Mouse (Mus musculus) ES-CJ7 (cell line): ENCODE data around the gene Gm44502.

Experiments
- DNase-seq: peaks from one replicate; pipeline ENCODE4 v3.0.0; 2011; ENCODE audit warnings: low read depth, low spot score

Gm44502 gene

DNA sequence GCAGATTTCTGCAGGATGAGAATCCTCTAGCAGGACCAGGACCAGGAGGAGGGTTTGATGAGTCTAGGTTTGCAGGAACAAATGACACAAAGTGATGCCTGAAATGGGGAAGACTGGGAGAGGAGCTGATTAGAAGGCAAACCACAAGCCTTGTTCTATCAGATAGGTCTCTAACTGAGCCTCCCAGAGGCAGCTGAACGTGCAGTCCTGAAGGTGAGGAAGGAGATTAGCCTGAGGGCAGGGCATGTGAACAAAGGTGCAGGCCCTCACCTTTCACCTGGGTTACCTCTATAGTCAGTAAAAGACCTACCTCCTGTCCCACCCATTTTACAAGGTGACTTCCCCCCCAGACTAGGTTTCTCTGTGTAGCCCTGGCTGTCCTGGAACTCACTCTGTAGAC is 29.8 kb downstream of the Gm44502 start:
- peak; percentile 32 for DNase-seq

DNA sequence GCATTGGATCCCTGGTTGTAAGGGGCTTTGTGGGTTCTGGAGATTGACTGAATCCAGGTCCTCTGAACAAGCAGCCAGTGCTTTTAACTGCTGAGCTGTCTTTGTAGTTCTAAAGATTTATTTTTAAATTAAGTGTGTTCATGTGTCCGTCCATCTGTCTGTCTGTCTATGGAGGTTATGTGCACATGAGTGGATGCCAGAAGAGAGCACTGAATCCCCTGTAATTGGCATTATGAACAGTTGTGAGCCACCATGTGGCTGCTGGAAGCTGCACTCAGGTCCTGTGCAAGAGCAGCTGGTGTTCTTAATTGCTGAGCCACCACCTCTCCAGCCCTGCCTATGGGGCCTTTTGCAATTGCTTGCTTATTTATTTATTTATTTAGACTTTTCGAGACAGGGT is 31.4 kb downstream of the Gm44502 start:
- DNase-seq, result no peak

DNA sequence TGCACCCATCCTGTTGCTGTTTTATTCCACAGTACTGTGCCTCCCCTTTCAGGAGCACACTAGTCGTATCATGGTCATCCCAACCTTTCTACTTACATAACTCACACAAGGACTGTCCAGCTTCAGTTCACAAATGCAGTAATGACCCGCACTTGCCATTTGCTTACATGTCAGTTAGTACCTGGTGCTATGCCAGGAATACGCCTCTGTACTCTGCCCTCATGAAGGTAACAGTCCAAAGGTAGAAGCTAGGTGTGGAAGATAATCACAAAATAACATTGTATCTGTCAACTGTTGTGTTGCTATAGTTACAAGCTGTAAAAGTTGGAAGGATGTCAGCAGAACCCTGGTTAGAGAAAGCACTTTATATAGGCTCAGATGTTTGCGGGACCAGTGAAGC is 32.6 kb downstream of the Gm44502 start:
- DNase-seq, result no peak

DNA sequence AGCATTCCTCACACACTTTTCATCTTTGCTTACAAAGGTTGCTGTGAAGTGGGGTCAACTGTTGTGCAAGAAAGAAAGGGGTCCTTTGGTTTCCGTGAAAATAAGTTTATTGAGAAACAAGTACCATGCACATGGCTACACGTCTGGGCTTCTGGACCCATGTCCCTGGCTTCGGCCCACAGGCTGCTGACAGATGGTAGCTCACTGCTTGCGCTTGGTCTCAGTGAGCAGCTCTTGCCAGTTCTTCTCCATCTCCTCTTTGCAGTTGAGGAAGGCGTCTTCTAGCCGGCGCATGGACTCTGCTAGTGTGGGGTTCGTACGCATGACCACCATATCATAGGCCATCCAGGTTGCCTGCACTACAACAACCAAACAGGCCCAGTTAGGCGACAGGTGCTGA is 39.4 kb downstream of the Gm44502 start:
- no peak for DNase-seq

DNA sequence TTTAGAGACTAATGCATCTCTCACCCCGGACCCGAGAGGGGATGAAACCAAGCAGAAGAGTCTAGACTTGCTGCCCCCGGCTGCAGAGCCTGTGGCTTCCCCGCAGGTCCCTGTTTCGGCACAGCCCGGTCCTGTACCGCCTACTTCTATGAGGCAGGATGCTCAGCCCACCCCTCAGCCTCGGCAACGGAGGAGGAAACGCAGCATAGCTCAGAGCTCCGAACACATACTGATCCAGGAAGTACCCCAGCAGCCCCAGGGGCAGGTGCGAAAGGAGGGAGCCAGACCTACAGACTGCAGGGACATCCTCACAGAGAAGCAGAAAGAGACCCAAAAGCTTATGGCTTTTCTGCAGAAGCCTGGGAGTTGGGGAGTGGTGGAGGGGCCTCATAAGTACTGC is 42.4 kb downstream of the Gm44502 start:
- DNase-seq, result no peak

DNA sequence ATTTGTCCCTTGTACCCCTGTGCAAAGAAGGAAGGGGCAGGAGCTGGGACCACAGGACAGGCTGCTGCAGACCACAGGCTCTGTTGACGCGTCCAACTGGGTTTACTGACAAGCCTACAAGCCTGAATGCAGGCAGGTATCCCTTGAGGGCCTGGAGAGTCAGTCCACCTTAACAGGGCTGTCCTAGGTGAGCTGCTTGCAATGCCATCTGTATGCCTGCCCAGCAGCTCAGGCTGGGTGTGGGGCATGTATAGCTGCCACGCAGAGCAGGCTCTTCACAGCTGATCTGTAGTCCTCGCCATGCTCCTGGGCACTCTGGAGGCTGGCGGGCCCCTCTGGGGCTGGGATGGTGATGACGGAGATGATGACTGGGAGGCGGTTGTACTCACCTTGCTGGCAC is 44.9 kb downstream of the Gm44502 start, which contains the start of gene Klhdc7b:
Gene Klhdc7b, plus strand, starts transcription at position 301 of the 400 bp plus-strand sequence.
- no peak for DNase-seq

DNA sequence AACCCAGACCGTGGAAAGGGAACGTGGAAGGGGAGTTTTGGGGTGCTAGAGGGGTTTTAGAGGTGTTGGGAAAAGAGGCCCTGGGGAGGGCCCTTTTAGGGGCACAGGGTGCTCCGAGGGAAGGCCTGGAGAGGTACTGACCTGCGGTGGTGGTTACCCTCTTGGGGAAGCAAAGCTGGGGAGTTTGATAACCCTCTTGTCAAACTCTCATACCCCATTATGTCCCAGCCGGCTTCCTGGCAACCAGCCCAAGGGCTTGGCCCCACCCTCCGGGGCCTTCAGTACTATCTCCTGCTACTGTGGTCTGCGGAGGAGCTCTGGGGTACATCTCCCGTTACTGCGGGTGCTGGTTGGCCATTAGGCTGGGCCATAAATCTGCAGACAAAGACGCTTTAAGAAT is 50.1 kb downstream of the Gm44502 start:
- DNase-seq, result no peak

DNA sequence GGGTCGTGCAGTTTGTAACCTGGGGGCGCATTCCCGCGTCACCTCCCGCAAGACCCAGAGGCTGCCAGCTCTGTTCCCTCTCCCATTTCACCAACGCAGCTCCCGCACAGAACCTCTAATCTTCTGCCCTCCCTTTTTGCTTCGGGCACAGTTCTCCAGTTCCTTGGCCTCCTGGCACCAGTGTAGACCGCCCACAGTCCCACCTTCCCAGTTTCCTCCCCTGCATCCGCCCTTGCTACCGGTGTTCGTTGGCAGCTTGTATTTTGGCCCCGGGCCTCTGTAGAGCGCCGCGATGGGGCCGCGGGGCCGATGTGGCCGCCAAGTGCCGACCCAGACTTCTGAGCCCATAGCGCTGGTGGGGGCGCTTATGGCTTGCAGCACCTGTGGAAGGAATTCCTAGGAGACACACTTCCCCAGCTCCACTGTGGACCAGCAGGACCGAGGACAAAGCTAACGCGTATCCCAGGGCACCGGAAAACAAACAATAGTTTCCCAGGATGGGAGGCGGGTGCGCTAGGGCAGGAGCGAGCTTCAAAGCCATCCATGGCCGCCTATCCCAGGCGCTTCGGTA is 50.6 kb downstream of the Gm44502 start, which contains the start of gene Odf3b:
Gene Odf3b, minus strand, starts transcription at position 452 of the 571 bp plus-strand sequence.
- no peak for DNase-seq

DNA sequence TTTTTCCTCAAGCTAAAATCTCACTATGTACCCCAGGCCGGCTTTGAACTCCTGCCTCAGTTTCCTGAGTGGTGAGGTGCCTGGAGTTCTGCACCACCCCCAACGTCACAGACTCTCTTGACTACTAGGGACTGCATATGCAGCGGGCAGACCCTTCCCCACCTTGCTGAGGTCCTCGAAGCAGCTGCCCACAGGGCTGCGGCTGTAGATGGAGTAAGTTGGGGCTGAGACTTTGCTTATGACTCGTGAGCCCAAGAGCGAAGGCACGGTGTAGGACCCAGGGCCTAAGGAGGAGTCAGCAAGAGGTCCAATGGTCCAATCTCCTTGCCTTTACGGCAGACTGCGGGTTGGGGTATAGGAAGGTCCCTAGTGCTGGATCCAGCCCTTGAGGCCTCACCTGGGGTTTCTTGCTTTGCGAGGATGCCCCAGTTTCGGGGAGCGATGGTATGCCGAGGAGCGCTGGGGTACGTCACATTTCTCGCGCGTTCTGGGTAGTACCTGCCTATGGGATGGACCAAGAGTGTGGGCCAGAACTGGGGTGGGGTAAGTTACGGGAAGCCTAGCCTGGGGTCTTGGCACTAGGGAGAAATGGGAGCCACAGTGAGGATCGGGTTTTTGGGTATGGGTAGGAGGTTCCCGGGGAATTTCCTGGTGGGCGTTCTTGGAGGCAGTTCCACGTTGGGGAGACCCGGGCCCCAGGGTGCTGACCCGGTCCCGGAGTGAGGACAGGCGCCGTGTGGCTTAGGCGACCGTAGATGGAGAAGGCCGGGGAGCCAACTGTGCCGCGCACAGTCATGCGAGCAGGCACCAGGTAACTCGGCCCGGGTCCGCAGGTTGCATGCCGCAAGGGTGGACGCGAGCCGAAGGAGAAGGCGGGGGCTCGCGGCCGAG is 51.3 kb downstream of the Gm44502 start:
- DNase-seq, result no peak

DNA sequence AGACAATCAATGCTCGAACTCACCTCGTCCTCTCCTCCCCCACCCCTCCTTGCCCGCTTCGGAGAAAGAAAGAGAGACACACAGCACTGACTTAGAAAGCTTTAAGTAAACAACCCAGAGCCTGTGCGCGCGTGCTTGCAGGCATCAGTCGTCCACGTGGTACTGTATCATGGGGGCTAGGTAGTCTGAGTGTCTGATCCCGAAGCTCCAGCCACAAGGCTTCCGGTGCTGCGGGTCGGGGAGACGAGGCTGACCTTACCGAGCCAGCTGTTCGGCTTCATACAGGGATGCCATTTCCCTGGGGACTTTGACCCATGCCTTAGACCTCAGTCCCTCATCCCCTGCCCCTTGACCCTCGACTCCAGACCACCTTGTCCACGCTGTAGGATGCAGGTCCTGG is 52.1 kb downstream of the Gm44502 start:
- DNase-seq, result no peak

DNA sequence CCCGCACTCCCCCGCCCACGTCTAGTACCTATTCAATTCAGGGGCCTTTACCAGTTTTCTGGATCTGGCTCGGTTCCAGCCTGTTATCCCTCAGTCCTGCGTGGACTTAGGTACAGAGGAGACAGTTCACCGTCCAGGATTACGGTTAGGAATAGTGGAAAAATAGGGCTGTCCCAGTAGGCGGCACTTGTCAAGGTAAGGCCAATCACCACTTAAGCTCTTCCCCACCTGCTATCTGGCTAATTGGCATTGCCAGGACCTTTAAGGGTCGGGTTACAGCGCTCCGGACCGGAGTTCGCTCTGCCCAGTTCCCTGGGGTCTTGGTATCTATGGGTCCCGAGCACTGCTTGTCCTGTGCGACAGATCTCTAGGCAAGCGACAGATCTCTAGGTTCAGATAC is 52.5 kb downstream of the Gm44502 start, which contains the start of gene Tymp:
Gene Tymp, minus strand, starts transcription at position 83 of the 400 bp plus-strand sequence.
- no peak for DNase-seq

DNA sequence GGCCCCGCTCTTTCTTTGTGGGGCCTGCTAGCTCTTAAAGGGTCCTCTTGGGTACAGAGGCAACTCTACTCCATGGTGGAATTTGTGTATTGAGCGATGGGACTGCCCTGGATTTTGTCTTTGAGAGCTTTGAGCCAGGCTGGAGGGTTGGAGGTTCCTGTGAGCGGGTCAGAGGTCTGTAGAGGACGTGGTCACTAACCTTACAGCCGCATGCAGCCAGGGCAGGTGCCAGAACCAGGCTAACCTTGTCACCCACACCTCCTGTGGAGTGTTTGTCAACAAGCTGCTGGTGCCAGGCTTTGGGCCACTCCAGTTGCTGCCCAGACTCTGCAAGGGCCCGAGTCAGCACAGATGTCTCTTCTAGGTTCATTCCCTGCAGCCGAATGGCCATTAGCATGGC is 53.5 kb downstream of the Gm44502 start:
- no peak for DNase-seq

DNA sequence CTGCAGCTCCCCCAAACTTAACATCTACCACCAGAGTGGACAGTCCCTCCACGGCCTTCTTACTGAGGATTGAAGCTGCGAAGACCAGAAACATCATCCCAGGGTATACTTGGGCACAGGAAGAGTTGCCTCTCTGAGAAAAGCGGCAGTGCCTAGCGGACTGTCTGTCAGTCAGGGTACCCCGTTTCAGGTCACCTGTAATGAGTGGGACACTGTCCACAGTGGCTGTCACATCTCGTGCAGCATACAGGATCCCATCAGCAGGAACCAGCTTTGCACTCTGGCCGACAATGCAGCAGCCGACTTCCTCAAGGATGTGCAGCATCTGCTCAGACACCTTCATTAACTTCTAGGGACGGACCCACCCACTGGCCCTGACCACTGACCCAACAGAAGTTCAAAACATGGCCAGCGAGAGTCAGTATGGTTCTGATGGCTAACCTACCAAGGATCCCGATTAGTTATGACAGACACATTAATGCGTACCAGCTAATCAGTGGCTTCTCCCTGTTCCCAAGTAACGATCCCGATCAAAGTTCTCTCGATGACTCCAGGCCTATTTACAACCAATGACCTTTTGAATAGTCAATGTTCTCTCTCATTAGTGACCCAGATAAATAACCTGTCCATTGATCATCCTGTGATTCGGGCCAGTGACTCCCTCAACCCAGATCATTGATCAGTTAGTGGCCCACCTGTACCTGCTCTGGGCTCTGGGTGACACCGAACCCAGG is 54.5 kb downstream of the Gm44502 start:
- DNase-seq, result no peak

DNA sequence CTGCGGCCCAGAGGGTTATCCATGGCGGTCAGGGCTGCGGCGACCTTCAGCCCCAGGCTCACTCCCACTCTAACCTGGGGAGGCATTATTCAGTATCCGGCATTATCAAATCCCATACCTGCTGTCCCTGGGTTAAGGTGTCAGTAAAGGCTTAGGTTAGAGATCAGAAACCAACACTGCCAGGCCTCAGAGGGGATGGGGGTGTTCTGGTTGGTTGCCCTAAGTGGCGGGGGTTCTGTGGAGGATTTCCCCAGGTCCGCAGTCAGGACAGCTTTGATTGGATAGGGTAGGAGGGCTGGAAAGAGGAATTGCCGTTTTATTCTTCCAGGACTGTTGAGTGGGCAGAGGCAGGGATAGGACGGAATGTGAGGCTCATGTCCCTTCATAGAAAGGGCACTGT is 55.2 kb downstream of the Gm44502 start:
- DNase-seq, result no peak

DNA sequence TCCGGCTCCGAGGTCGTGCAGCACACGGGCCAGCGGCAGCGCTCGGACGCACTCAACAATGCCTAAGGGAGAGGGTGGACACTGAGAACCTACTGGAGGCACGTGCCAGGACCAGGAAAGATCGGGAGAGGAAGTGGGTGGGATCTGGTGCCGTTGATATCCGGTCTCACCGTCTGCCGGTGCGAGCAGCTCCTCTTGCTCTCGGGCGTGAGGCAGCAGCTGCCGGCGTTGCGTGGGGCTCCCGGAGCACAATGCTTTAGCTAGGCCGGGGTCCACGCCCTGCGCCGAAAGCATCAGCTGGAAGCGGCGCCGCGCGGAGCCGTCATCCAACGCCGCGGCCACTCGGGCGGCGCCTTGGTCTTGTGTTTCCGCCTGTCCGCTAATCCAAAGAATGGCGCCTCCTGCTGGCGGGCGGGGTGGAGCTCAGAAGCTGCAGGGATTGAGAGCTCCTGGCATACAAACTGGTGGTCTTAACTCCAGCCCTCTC is 55.7 kb downstream of the Gm44502 start, which contains the start of gene Sco2:
Gene Sco2, minus strand, starts transcription at position 85 of the 487 bp plus-strand sequence.
- DNase-seq, result peak; percentile 93

DNA sequence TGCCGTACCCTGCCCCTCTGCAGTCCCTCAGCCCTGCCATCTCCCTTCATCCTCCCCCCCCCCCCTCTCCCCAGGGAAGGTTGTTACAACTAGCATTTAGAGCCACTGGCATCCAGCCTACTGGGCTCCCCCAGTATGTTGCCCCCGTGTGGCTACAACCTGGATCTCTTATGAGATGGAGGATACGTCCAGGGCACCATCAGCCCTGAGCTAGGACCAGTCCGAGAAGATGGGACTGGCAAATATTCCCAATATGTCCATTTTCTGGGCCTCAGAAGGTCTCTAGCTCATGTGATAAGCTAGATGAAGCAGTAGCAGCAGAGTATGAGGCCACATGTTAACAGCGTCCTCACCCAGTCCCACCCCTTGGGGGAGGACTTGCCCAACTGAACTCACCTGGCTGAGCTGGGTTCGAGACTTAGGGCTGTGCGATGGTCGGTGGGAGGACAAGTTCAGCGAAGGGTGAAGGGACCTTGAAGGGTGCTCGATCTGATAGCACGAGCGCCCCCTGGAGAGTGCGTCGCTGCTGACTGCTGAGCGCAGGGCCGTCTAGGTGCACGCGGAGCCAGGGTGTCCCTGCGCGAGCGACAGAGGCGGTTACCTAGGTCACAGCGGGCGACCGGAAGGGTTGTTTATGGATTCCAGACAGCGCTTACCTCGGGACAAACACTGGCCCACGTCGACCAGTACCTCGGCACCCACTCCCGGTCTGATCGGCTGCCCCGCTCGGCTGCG is 56.3 kb downstream of the Gm44502 start:
- peak; percentile 94 for DNase-seq

DNA sequence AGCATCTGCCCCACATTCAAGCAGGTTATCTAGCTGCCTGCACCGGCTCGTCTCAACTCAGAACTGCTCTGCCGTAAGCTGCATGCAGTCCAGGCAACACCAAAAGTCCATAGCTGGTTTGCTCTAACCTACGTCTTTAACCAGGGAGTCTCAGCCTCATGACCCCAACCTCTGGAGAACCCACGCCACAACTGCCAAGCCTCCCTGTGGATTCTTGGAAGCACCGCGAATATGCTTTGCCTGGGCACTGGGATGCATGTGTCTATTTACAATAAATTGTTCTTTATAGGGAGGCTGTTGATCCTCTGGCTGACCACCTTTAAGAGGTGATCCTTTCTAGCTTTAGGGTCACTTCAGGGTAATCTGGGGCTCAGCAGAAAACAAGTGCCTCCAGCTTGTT is 57.0 kb downstream of the Gm44502 start:
- no peak for DNase-seq

DNA sequence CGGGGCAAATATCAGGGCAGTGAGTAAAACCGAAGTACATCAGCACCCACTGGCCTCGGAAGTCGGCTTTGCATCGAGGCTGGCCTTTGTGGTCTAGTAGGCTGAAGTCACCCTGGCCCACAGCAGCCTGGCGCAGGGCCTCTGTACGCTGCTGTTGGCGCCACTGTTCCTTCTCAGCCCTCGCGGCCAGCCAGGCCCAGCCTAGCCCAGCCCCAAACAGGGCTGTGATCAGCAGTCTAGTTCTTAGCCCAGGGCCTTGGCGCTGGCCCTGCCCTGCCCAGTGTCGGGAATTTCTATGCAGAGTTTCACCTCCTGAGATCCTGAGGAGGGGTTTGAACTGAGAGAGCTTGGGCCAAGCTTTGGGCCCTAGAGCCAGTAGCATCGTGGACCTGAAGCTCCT is 57.4 kb downstream of the Gm44502 start:
- DNase-seq, result no peak
